Mouse (Mus musculus): ENCODE measurements around the gene Fstl4.
A peak's percentile ranks its signal among the peaks of the same experiment; 100 is the strongest.

Fstl4 gene

GRCm38 (mm10) chr11:53019509-53019908 lies 255.1 kb downstream of the Fstl4 start:
- no peak for DNase-seq (ENCODE audit: low read depth, low spot score)

- no peak for DNase-seq (ENCODE audit: low read depth, low spot score)
Measured at GRCm38 (mm10) chr11:53024403-53024802, 260.0 kb downstream of the Fstl4 start.

GRCm38 (mm10) chr11:53025686-53026085 lies 261.3 kb downstream of the Fstl4 start:
- peak; percentile 86 for DNase-seq (ENCODE audit: low read depth, low spot score)

GRCm38 (mm10) chr11:53028421-53029168 lies 264.2 kb downstream of the Fstl4 start:
- DNase-seq (ENCODE audit: low read depth, low spot score): peak; percentile 72

- no peak for DNase-seq (ENCODE audit: low read depth, low spot score)
Measured at GRCm38 (mm10) chr11:53031777-53032176, 267.3 kb downstream of the Fstl4 start.

GRCm38 (mm10) chr11:53032336-53032735 lies 267.9 kb downstream of the Fstl4 start:
- peak; percentile 82 for DNase-seq (ENCODE audit: low read depth, low spot score)

DNA sequence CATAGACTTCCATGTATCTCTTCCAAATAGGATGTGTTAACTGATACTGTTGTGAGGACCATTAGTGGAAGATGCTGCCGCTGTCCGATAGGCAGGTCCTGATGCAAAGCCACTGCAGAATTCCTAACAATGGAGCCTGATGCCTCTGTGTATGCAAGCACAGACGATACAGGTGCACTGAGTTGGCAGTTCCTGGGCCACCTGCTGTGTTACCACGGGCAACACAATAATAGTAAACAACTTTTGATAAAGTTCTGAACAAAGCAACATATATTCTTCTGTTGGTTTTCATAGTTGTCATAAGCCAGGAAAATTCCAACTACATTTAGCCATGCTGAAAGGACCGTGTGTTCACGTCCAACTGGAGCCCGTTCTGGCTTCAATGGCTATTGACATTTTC lies 271.0 kb downstream of the Fstl4 start:
- no peak for DNase-seq (ENCODE audit: low read depth, low spot score)

GRCm38 (mm10) chr11:53046850-53047249 lies 282.4 kb downstream of the Fstl4 start:
- DNase-seq (ENCODE audit: low read depth, low spot score): no peak

- DNase-seq (ENCODE audit: low read depth, low spot score): no peak
Measured at GRCm38 (mm10) chr11:53054151-53054550, 289.7 kb downstream of the Fstl4 start.

- DNase-seq (ENCODE audit: low read depth, low spot score): no peak
Measured at GRCm38 (mm10) chr11:53055896-53056295, 291.5 kb downstream of the Fstl4 start.

DNA sequence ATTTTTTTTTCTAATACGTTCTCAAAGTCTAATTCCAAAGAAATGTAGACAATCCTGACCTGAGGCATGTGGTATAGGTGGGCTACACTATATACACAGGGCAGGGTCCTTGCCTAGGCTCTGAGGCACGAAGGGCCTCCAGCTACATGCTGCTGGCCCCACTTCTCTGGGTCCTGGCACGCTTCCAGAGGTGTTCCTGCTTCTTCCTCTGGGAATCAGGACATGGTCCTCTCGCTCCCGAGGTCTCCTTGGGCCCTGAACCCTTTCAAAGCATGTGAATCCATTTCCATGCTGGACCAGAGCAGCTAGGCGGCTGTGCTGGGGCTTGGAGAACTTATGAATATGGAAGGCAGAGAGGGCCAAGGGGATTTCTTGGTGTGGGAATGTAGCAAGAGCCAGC lies 292.3 kb downstream of the Fstl4 start:
- DNase-seq (ENCODE audit: low read depth, low spot score): no peak

DNA sequence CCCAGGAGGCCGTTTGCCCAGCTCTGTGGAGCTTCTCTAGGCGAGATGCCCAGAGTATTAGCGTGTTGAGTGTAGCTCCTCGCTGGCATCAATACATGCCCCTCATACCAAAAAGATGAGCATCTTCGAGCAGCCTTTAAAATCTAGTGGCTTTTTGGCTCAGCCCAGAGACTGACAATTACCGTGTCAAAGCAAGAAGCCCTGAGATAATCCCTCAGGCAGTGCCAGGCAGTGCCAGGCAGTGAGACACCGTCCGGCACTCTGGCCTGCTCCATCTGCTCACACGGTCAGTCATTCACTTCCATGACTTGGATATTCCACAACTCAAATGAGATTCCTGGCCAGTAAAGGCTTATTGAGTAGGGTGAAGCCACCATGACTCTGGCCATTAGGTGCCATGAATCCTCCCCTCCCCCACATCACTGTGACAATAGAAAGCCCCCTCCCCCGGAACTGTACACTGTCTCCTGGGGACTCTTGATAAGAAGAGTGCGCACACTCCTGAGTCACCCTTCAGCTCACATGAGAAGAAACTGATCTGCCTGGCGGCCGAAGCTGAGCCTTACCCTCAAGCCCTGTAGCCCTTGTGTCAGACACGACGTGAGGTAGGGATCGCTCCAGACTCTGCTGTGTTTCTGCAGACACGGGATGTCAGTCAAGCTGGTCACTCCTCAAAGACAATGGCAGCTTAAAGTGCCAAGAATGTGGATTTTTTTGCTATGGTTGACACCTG lies 293.6 kb downstream of the Fstl4 start:
- DNase-seq (ENCODE audit: low read depth, low spot score): peak; percentile 59

DNA sequence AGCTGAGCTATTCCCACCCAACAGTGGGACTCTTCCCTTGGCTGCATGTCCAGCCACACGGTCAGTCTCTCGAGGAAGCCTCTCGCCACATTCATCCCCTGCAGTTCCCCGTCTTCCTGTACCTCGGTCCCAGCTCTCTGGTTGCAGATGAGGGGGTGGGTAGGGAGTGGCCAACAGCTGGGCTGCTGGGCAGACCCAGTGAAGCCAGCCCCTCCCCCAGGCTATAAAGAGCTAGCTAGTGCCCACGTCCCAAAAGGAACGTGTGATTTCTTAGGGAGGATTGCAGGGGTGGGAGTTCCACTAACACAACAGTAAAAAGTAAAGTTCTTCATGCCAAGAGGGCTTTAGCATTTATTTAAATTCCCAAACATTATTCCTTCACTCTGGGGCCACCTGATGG lies 294.1 kb downstream of the Fstl4 start:
- DNase-seq (ENCODE audit: low read depth, low spot score): peak; percentile 47

DNA sequence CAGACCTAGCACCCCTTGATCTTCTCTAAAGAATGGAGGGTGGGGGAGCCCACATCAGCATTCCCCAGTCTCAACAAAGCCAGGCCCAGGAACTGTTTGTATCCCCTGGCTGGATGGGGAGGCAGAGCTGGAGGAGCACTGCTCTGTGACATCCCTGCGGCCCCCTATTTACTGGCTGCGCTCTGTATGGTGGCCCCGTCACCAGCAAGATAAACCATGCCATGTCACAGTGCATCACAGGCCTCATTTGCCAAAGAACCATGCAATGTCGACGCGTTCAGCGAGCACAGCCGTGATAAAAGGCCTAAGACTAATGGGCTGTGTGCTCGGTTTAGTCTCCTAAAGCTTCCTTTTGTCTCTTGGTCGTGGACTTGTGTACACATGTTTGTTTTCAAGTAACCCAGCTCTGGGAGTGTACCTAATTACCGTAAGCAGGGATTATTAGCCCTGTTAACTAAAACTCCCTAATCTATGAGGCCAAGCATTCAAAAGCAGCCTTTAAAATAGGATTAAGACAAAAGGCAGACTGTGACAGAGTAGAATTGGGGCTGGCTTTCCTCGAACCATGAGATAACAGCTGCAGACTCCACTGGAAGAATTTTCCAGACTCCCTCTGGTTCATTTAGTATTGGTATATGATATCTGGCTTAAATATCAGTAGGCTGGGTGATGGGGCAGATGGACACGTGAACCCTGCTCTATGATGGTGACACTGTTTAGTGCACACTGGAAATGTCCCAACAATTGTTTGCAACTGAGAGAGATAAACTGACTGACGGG lies 303.5 kb downstream of the Fstl4 start:
- DNase-seq (ENCODE audit: low read depth, low spot score): no peak

DNA sequence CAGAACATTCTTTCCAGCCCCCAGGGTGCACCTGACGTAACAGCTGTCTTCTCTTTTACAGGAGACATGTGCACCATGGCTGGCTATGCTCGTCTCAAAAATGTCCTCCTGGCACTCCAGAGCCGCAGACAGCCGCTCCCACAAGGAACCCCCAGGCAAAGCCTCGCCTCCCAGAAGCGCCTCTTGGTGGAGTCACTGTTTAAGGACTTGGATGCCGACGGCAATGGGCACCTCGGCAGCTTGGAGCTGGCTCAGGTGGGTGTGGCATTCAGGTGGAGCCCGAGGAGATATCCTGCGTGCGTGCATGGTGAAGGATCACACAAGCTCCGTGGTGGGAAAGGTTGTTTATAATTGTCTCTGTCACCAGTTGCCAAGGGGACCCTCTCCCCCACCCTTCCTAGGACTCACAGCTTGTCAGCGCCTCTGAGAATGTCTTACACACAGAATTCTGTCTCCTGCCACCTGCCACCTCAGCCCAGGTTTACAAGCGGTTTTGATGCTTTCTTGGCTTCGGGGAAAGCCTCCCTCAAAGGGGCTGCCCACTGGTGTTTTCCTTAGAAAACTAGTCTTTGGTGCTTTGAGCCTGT lies 304.1 kb downstream of the Fstl4 start:
- no peak for DNase-seq (ENCODE audit: low read depth, low spot score)

GRCm38 (mm10) chr11:53069751-53070150 lies 305.3 kb downstream of the Fstl4 start:
- no peak for DNase-seq (ENCODE audit: low read depth, low spot score)

DNA sequence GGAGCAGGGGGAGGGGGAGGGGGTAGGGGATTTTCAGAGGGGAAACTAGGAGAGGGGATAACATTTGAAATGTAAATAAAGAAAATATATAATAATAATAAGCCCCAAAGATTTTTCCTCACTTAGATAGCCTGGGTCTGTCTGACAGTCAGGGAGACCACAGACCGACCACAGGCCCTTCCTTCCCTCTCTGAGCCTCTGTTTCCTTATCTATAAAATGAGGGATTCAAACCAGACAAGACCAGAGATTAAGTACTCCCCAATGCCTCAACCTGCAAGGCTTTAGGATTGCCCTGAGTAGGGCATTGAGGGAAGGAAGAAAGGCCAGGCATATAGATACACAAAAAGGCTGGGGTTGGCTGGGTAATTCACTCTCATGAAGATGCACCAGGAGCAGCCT lies 307.2 kb downstream of the Fstl4 start:
- no peak for DNase-seq (ENCODE audit: low read depth, low spot score)

DNA sequence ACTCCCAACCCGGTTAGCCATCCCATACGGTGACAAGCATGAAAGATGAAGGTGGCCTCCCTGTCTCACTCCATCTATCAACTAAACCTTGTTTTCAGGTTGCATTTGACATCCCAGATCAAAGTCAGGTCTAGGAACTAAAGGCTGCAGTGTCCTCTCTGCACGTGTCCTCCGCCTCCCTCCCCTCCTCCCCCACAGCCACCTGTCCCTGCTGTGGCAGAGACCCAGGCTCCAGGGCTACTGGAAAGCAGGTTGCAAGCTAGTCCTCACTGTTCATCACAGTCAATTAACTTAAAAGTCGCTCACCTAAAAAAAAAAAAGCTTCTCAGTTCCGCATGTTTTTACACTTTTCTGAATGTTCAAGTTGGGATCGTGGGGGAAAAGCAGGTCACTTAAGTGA lies 313.2 kb downstream of the Fstl4 start:
- DNase-seq (ENCODE audit: low read depth, low spot score): peak; percentile 43

DNA sequence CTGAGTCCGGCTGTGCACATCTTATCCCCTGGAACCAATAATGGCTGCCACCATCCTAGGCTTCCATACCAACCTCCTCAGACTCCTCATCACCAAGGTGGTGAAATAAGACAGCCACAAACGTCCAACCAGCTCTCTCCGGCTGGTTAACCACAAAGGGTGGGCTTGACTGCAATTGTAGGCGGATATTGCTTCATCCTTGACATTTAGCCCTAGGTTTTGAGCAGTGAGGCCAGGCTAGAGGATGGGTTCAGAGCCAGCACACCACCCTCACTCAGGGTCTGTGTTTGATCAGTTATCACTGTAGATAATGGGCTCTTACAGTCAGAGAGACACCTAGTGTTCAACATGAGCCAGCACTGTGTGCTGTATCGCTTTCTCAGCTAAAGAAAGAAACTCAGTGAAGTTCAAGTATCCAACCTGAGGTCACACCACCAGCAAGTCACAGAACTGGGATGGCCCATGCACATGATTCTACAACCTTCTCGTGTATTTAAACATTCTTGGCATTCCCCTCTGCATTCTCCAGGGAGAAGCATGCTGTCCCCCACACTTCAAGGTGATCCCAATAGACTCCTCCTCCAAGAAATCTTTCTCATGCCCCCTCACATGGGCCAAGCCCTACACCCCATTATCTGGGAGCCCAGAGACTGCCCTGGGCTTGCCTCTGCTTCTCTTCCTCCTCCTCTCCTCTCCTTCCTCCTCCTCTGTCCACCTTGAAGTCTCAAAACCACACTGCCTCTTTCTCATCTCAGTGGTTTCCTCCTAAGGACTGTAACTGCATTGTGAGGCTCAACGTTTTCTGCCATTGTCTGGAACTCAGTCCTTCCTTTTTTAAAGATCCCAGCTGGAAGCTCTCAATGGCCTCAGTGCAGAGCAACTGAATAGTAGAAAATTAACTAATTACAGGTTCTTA lies 314.2 kb downstream of the Fstl4 start:
- no peak for DNase-seq (ENCODE audit: low read depth, low spot score)

GRCm38 (mm10) chr11:53081310-53081709 lies 316.9 kb downstream of the Fstl4 start:
- no peak for DNase-seq (ENCODE audit: low read depth, low spot score)

- DNase-seq (ENCODE audit: low read depth, low spot score): no peak
Measured at GRCm38 (mm10) chr11:53085367-53085766, 320.9 kb downstream of the Fstl4 start.
